ENCODE assay signal across 22 mouse cellular contexts in genomic region chr11:110450758-110451121, GRCm38 (mm10). TPM values are rescaled to one million over a fixed set of nuclear protein-coding genes. Genes with fewer than 3 reads are reported as not detected.
DNase-seq lines count a peak whose midpoint lies in the region; ATAC-seq and TF ChIP-seq lines count a peak whose summit lies in the region.
"Had no signal": no experiment of that assay in that cellular context is flagged by ENCODE, and none has a peak within 500 bp of the region (broad histone marks: within the 10 kb centered on the region; RNA-seq: fewer than 3 reads in every experiment).

No protein-coding gene starts in this region.

- H3K9me3 ChIP-seq in kidney, embryonic 16.5 days (ENCODE audit: low read length), result no peaks in the 10 kb centered on the region
- H3K9me3 ChIP-seq in CH12.LX (replicated peaks; ENCODE audit: low read length), result no peaks in the 10 kb centered on the region
- H3K9me3 ChIP-seq in midbrain, embryonic 11.5 days (ENCODE audit: control insufficient read depth, low read length), result no peaks in the 10 kb centered on the region
- H3K9me3 ChIP-seq: embryonic facial prominence, embryonic 15.5 days; heart, embryonic 10.5 days; heart, embryonic 13.5 days had no signal

- in situ Hi-C loops in CH12.LX (cut with MboI; ENCODE audit: low pct_ligation_motif_present, low pct_unique_long_range_greater_than_20kb, low sequenced_read_pairs), result no loop called here

- H3K27ac ChIP-seq in gastrocnemius, adult 2 months, result peak overlapping the region; percentile 93
- no peak overlapping the region for H3K27ac ChIP-seq in kidney, embryonic 16.5 days (ENCODE audit: low read length)
- H3K27ac ChIP-seq in CH12.LX (ENCODE audit: insufficient read depth, low read depth), result no peak overlapping the region
- H3K27ac ChIP-seq in midbrain, embryonic 11.5 days (ENCODE audit: low read depth, low read length), result no peak overlapping the region
- H3K27ac ChIP-seq: heart, adult 2 months; heart, embryonic 10.5 days; heart, embryonic 13.5 days; hindbrain, embryonic 14.5 days; hindbrain, postnatal 0 days had no signal

- peak overlapping the region; percentile 43; the same call in 1 of the 2 replicates for H3K4me2 ChIP-seq in kidney, embryonic 16.5 days (replicated peaks; ENCODE audit: low read depth, low read length)
- no peak overlapping the region for H3K4me2 ChIP-seq in CH12.LX (ENCODE audit: insufficient read depth, low read depth, poor library complexity, severe bottlenecking)
- no peak overlapping the region for H3K4me2 ChIP-seq in midbrain, embryonic 11.5 days
- H3K4me2 ChIP-seq: embryonic facial prominence, embryonic 15.5 days had no signal

- no peaks in the 10 kb centered on the region for H3K36me3 ChIP-seq in kidney, embryonic 16.5 days (ENCODE audit: insufficient read depth, low read length)
- H3K36me3 ChIP-seq in C2C12 (ENCODE audit: control insufficient read depth, insufficient read depth), result no peaks in the 10 kb centered on the region
- peaks cover 0 to 8% of the 10 kb centered on the region in 2 experiments for H3K36me3 ChIP-seq in CH12.LX (replicated peaks in 1 of 2; ENCODE audit: control insufficient read depth in 1 of 2, insufficient read depth in 1 of 2, low read length in 1 of 2)
- H3K36me3 ChIP-seq in midbrain, embryonic 11.5 days (ENCODE audit: control insufficient read depth, insufficient read depth, low read length), result no peaks in the 10 kb centered on the region
- H3K36me3 ChIP-seq: embryonic facial prominence, embryonic 15.5 days; G1E; heart, embryonic 10.5 days; heart, embryonic 13.5 days had no signal

- no peak overlapping the region for H3K9ac ChIP-seq in kidney, embryonic 16.5 days (replicated peaks; ENCODE audit: low read length)
- H3K9ac ChIP-seq in CH12.LX (ENCODE audit: insufficient read depth, low read depth), result no peak overlapping the region
- H3K9ac ChIP-seq in midbrain, embryonic 11.5 days (ENCODE audit: low read length), result no peak overlapping the region
- H3K9ac ChIP-seq: embryonic facial prominence, embryonic 15.5 days; forebrain, postnatal 0 days; heart, embryonic 13.5 days; hindbrain, embryonic 14.5 days had no signal

- peaks cover 40% of the 10 kb centered on the region for H3K4me1 ChIP-seq in kidney, embryonic 16.5 days (ENCODE audit: insufficient read depth, low read length)
- H3K4me1 ChIP-seq in CH12.LX (ENCODE audit: control insufficient read depth in 1 of 2, insufficient read depth in 2 of 2), result peaks cover 26 to 44% of the 10 kb centered on the region in 2 experiments
- peaks cover 15% of the 10 kb centered on the region for H3K4me1 ChIP-seq in midbrain, embryonic 11.5 days (ENCODE audit: control insufficient read depth, insufficient read depth, low read length)

- no peak for DNase-seq in gastrocnemius, adult 2 months
- DNase-seq in gastrocnemius, postnatal 25 days, result no peak
- no peak for DNase-seq in kidney, postnatal 14 days
- no peak for DNase-seq in CH12.LX (ENCODE audit: extremely low read depth)
- DNase-seq in urinary bladder, postnatal 10 days (ENCODE audit: low spot score), result no peak
- DNase-seq in midbrain, embryonic 11.5 days (ENCODE audit: low spot score, missing footprints), result no peak
- DNase-seq: adrenal gland, adult 8-10 months; B cell, adult 2 months; cerebellum, adult 11-12 months; cerebellum, adult 8-10 months; cerebellum, postnatal 36 days; embryo, embryonic 11 days had no signal

- no peak for TF ChIP-seq POLR2A in CH12.LX (IDR thresholded peaks at IDR 0.05; ENCODE audit: low read depth, low read length)

- H3K79me2 ChIP-seq in C2C12 (ENCODE audit: control insufficient read depth, insufficient read depth) (no peaks in the 10 kb centered on the region), CH12.LX (replicated peaks; ENCODE audit: control insufficient read depth, extremely low read depth, insufficient read depth, poor library complexity, severe bottlenecking) (no peaks in the 10 kb centered on the region)

- no peak overlapping the region for H3K4me3 ChIP-seq in gastrocnemius, adult 2 months
- no peak overlapping the region for H3K4me3 ChIP-seq in kidney, embryonic 16.5 days (ENCODE audit: low read length)
- H3K4me3 ChIP-seq in C2C12 (ENCODE audit: insufficient read depth, poor library complexity, severe bottlenecking), result no peak overlapping the region
- no peak overlapping the region for H3K4me3 ChIP-seq in CH12.LX (replicated peaks in 1 of 3; ENCODE audit: low read depth in 2 of 3, low read length in 2 of 3, poor library complexity in 1 of 3)
- no peak overlapping the region for H3K4me3 ChIP-seq in midbrain, embryonic 11.5 days (ENCODE audit: low read depth, low read length)
- H3K4me3 ChIP-seq: embryonic facial prominence, embryonic 15.5 days; heart, adult 2 months; heart, embryonic 10.5 days; heart, embryonic 13.5 days had no signal

- intact Hi-C loops in gastrocnemius, adult 2 months (cut with DNase I), result no loop called here

- ATAC-seq in kidney, embryonic 16.5 days (ENCODE audit: low FRiP score, low TSS enrichment), result no peak
- no peak for ATAC-seq in midbrain, embryonic 11.5 days (ENCODE audit: low FRiP score)
- ATAC-seq: forebrain, postnatal 0 days; hindbrain, postnatal 0 days had no signal

- no peak for TF ChIP-seq RAD21 in CH12.LX (IDR thresholded peaks at IDR 0.05; ENCODE audit: low read depth, low read length)

- TF ChIP-seq CTCF in gastrocnemius, adult 2 months (IDR thresholded peaks at IDR 0.05), result no peak
- TF ChIP-seq CTCF in C2C12 (IDR thresholded peaks at IDR 0.05; ENCODE audit: control insufficient read depth, insufficient read depth, insufficient read length) (no peak), CH12.LX (conservative IDR thresholded peaks at IDR 0.05 in 1 of 2, IDR thresholded peaks at IDR 0.05 in 1 of 2; ENCODE audit: low read depth in 2 of 2, low read length in 2 of 2) (no peak)

- no peak overlapping the region for H3ac ChIP-seq in C2C12 (ENCODE audit: control insufficient read depth, insufficient read length, low read depth)

- dilution Hi-C loops in CH12.LX (cut with MboI; ENCODE audit: extremely low pct_ligation_motif_present, extremely low pct_unique_long_range_greater_than_20kb, low sequenced_read_pairs), result no loop called here

- no peak for TF ChIP-seq EP300 in CH12.LX (IDR thresholded peaks at IDR 0.05; ENCODE audit: low read length)

- H3K79me3 ChIP-seq in C2C12 (ENCODE audit: low read depth), result no peaks in the 10 kb centered on the region

- no peaks in the 10 kb centered on the region for H3K27me3 ChIP-seq in kidney, embryonic 16.5 days (ENCODE audit: insufficient read depth, low read length)
- no peaks in the 10 kb centered on the region for H3K27me3 ChIP-seq in C2C12 (ENCODE audit: control insufficient read depth, insufficient read depth, insufficient read length)
- H3K27me3 ChIP-seq in CH12.LX (replicated peaks), result no peaks in the 10 kb centered on the region
- no peaks in the 10 kb centered on the region for H3K27me3 ChIP-seq in midbrain, embryonic 11.5 days (ENCODE audit: control insufficient read depth, insufficient read depth, low read length)
- H3K27me3 ChIP-seq: embryonic facial prominence, embryonic 15.5 days had no signal

- 58% methylated on average over 4 of the region's 4 CpGs for WGBS in kidney, embryonic 16.5 days
- WGBS in midbrain, embryonic 11.5 days, result 93% methylated on average over 4 of the region's 4 CpGs

TF ChIP-seq in C2C12, 6 proteins besides CTCF, POLR2A, EP300 and RAD21:
- TF ChIP-seq CEBPB (IDR thresholded peaks at IDR 0.05; ENCODE audit: low read depth) (no peak), USF1 (IDR thresholded peaks at IDR 0.05; ENCODE audit: low read depth) (peak; percentile 62), MAX (IDR thresholded peaks at IDR 0.05) (no peak)

TF ChIP-seq in CH12.LX, 34 proteins besides CTCF, POLR2A, EP300 and RAD21:
- no peak for TF ChIP-seq ETS1 (conservative IDR thresholded peaks at IDR 0.05; ENCODE audit: low read depth, low read length)
- TF ChIP-seq ELF1 (IDR thresholded peaks at IDR 0.05; ENCODE audit: low read depth, low read length), result 0 out of 2 replicates have a peak, but pooled peaks have one; percentile 1

RNA-seq across cellular contexts. Expression of gene Map2k6, which starts 51.8 kb away (rescaled TPM):
- total RNA-seq in gastrocnemius, adult 2 months (2021), result 10 to 100 TPM; 38.0 to 50.1 TPM
- total RNA-seq in gastrocnemius, postnatal 25 days (2021), result 10 to 100 TPM; 42.0 to 42.1 TPM
- 23.2 and 23.8 TPM in 2 replicates for polyA plus RNA-seq in kidney, embryonic 16.5 days (2015; fragmentation: Nextera tagmentation; extraction: Ambion mirVana)
- polyA plus RNA-seq in C2C12 (2012; fragmentation: generic; extraction: Trizol), result 4.8 TPM
- total RNA-seq in CH12.LX (2012; rRNA removed), result 11.3 and 16.8 TPM in 2 replicates
- total RNA-seq in CH12.LX (2014; rRNA removed), result 21.9 and 23.0 TPM in 2 replicates
- 16.9 and 18.0 TPM in 2 replicates for polyA plus RNA-seq in CH12.LX (2012; ENCODE audit: insufficient read length, low read depth)
- polyA plus RNA-seq in midbrain, embryonic 11.5 days (2014; fragmentation: Nextera tagmentation; extraction: Ambion mirVana), result 37.1 and 38.7 TPM in 2 replicates
- polyA plus RNA-seq: G1E had no signal
